Mouse (Mus musculus) macrophage (primary cell): ENCODE results near the gene Dcp1a. TPM values are rescaled to one million over a fixed set of nuclear protein-coding genes. Genes with fewer than 3 reads are reported as not detected.
A peak's percentile ranks its signal among the peaks of the same experiment; 100 is the strongest.

Experiments used
- H3K27ac ChIP-seq: fragments of 350-480 bp; formaldehyde crosslinking; 2 replicates; pipeline ENCODE4 v1.9.0; 2021
- H3K36me3 ChIP-seq: fragments of 350-480 bp; formaldehyde crosslinking; 2 replicates; pipeline ENCODE4 v1.9.0; 2021; ENCODE audit errors: inconsistent target
- H3K4me3 ChIP-seq: fragments of 350-480 bp; formaldehyde crosslinking; 2 replicates; pipeline ENCODE4 v1.9.0; 2021; ENCODE audit errors: inconsistent target
- H3K79me2 ChIP-seq: fragments of 350-480 bp; formaldehyde crosslinking; 2 replicates; pipeline ENCODE4 v1.9.0; 2021; ENCODE audit errors: inconsistent target
- WGBS: methylation state at CpG from one replicate; pipeline ENCODE4 v1.1.7; 2026; ENCODE audit warnings: inconsistent platforms; ENCODE audit not compliant: missing documents; 5-methylcytosine and 5-hydroxymethylcytosine counted together
- polyA plus RNA-seq: library from polyadenylated mRNA; stranded (reverse); fragments of 250-400 nt; gene quantifications from 3 replicates; pipeline ENCODE4 v1.2.4, GENCODE M21; 2018; ENCODE audit warnings: inconsistent platforms

Gene Dcp1a
- polyA plus RNA-seq, 1 experiment from 2014 or later: 11.6 TPM

- WGBS: 94% methylated on average over 14 of the region's 14 CpGs
Measured at GRCm38 (mm10) chr14:30561470-30562187, 82.3 kb downstream of the Dcp1a start.

GRCm38 (mm10) chr14:30562343-30562742 lies 83.0 kb downstream of the Dcp1a start:
- Histone ChIP-seq H3K79me2 (peaks cover 40% of the 10 kb centered on the region), H3K36me3 (peaks cover 73% of the 10 kb centered on the region), H3K27ac (no peak overlapping the region), H3K4me3 (no peak overlapping the region)

More at GRCm38 (mm10) chr14:30561470-30562187, 82.3 kb downstream of the Dcp1a start:
- Histone ChIP-seq H3K36me3 (peaks cover 70% of the 10 kb centered on the region), H3K27ac (no peak overlapping the region), H3K79me2 (peaks cover 47% of the 10 kb centered on the region), H3K4me3 (no peak overlapping the region)

- 17% methylated on average over 2 of the region's 2 CpGs for WGBS
- peaks cover 72% of the 10 kb centered on the region for H3K36me3 ChIP-seq
- no peak overlapping the region for H3K4me3 ChIP-seq
- peak overlapping the region; percentile 65 for H3K27ac ChIP-seq
- H3K79me2 ChIP-seq: peaks cover 19% of the 10 kb centered on the region; the same call in 1 of the 2 replicates
Measured at GRCm38 (mm10) chr14:30564451-30564850, 85.1 kb downstream of the Dcp1a start.

- 100% methylated on average over 6 of the region's 6 CpGs for WGBS
- H3K4me3 ChIP-seq: no peak overlapping the region
- H3K27ac ChIP-seq: no peak overlapping the region
- H3K79me2 ChIP-seq: peaks cover 8% of the 10 kb centered on the region; the same call in 1 of the 2 replicates
- H3K36me3 ChIP-seq: peaks cover 71% of the 10 kb centered on the region
Measured at GRCm38 (mm10) chr14:30566317-30566716, 87.0 kb downstream of the Dcp1a start.

- 82% methylated on average over 9 of the region's 9 CpGs for WGBS
- no peak overlapping the region for H3K27ac ChIP-seq
- no peak overlapping the region for H3K4me3 ChIP-seq
- H3K36me3 ChIP-seq: peaks cover 80% of the 10 kb centered on the region
- H3K79me2 ChIP-seq: peaks cover 8% of the 10 kb centered on the region; the same call in 1 of the 2 replicates
Measured at GRCm38 (mm10) chr14:30568016-30568415, 88.7 kb downstream of the Dcp1a start.

GRCm38 (mm10) chr14:30570303-30570702 lies 91.0 kb downstream of the Dcp1a start:
- no peak overlapping the region for H3K4me3 ChIP-seq
- no peak overlapping the region for H3K27ac ChIP-seq
- peaks cover 1% of the 10 kb centered on the region; the same call in 1 of the 2 replicates for H3K79me2 ChIP-seq
- H3K36me3 ChIP-seq: peaks cover 78% of the 10 kb centered on the region
- 89% methylated on average over 9 of the region's 9 CpGs for WGBS

- Histone ChIP-seq H3K4me3 (no peak overlapping the region), H3K36me3 (peaks cover 58% of the 10 kb centered on the region), H3K79me2 (no peaks in the 10 kb centered on the region), H3K27ac (no peak overlapping the region)
- 91% methylated on average over 10 of the region's 10 CpGs for WGBS
Measured at GRCm38 (mm10) chr14:30572253-30572652, 92.9 kb downstream of the Dcp1a start.

GRCm38 (mm10) chr14:30573235-30573634 lies 93.9 kb downstream of the Dcp1a start:
- H3K36me3 ChIP-seq: peaks cover 51% of the 10 kb centered on the region
- no peak overlapping the region for H3K4me3 ChIP-seq
- 92% methylated on average over 7 of the region's 8 CpGs for WGBS
- no peak overlapping the region for H3K27ac ChIP-seq
- no peaks in the 10 kb centered on the region for H3K79me2 ChIP-seq

- no peaks in the 10 kb centered on the region for H3K79me2 ChIP-seq
- 76% methylated on average over 5 of the region's 6 CpGs for WGBS
- peaks cover 42% of the 10 kb centered on the region for H3K36me3 ChIP-seq
- H3K27ac ChIP-seq: 0 out of 2 replicates have a peak overlapping the region, but pooled peaks have one; percentile 3
- no peak overlapping the region for H3K4me3 ChIP-seq
Measured at GRCm38 (mm10) chr14:30573983-30574584, 94.7 kb downstream of the Dcp1a start.

GRCm38 (mm10) chr14:30575791-30576190 lies 96.5 kb downstream of the Dcp1a start:
- Histone ChIP-seq H3K79me2 (no peaks in the 10 kb centered on the region), H3K4me3 (no peak overlapping the region), H3K36me3 (peaks cover 26% of the 10 kb centered on the region), H3K27ac (no peak overlapping the region)
- 61% methylated on average over 7 of the region's 7 CpGs for WGBS

GRCm38 (mm10) chr14:30576260-30576659 lies 96.9 kb downstream of the Dcp1a start:
- no peak overlapping the region for H3K27ac ChIP-seq
- WGBS: 58% methylated on average over 5 of the region's 5 CpGs
- H3K36me3 ChIP-seq: peaks cover 22% of the 10 kb centered on the region
- H3K4me3 ChIP-seq: no peak overlapping the region
- H3K79me2 ChIP-seq: no peaks in the 10 kb centered on the region

Other genes starting within 250 kb of the Dcp1a start
- 2.5 to 4.5 TPM (median 3.1 TPM) in 3 replicates for gene Cacna1d, start 11.9 kb downstream of the Dcp1a start, polyA plus RNA-seq
- gene Tkt, start 68.8 kb downstream of the Dcp1a start, polyA plus RNA-seq: 167 to 319 TPM (median 208 TPM) in 3 replicates
- gene Prkcd, start 146.7 kb downstream of the Dcp1a start, polyA plus RNA-seq: 108 to 303 TPM (median 176 TPM) in 3 replicates
- 11.3 to 19.5 TPM (median 16.6 TPM) in 3 replicates for gene Rft1, start 174.8 kb downstream of the Dcp1a start, polyA plus RNA-seq
- gene Sfmbt1, start 235.3 kb downstream of the Dcp1a start, polyA plus RNA-seq: 21.6 to 32.5 TPM (median 29.4 TPM) in 3 replicates